Mouse (Mus musculus) erythroblast, embryonic 14.5 days (primary cell): ENCODE results near the gene Cx3cl1. TPM values are rescaled to one million over a fixed set of nuclear protein-coding genes. Genes with fewer than 3 reads are reported as not detected.

Experiments
- H3K27me3 ChIP-seq: 2 replicates; pipeline ENCODE4 v1.6.1; 2012; ENCODE audit warnings: inconsistent platforms; ENCODE audit not compliant: control insufficient read depth
- H3K36me3 ChIP-seq: 2 replicates; pipeline ENCODE4 v1.6.1; 2012; ENCODE audit warnings: mild to moderate bottlenecking, inconsistent platforms; ENCODE audit not compliant: control insufficient read depth
- H3K4me1 ChIP-seq: 2 replicates; pipeline ENCODE4 v1.6.1; 2012; ENCODE audit warnings: inconsistent platforms; ENCODE audit not compliant: control insufficient read depth
- H3K4me3 ChIP-seq: replicated peaks from 2 replicates; pipeline ENCODE3; 2012; ENCODE audit warnings: moderate library complexity, mild to moderate bottlenecking, inconsistent platforms
- H3K9me3 ChIP-seq: 2 replicates; pipeline ENCODE4 v1.6.1; 2012; ENCODE audit warnings: low read length, inconsistent platforms, mixed read lengths; ENCODE audit not compliant: control insufficient read depth
- GATA1 ChIP-seq: IDR thresholded peaks from 2 replicates; pipeline ENCODE4 v1.6.1; 2012; ENCODE audit warnings: low read length, inconsistent platforms, mixed read lengths
- TAL1 ChIP-seq: IDR thresholded peaks from 3 replicates; pipeline ENCODE4 v1.6.1; 2012; ENCODE audit warnings: low read length, inconsistent platforms, mixed read lengths
- polyA plus RNA-seq: library from polyadenylated mRNA; stranded (reverse); fragments of >175 nt; gene quantifications from 2 replicates; pipeline ENCODE4 v1.2.3, GENCODE M21; 2012

The Cx3cl1 gene
- polyA plus RNA-seq, 1 experiment = 0.01 TPM

GRCm38 (mm10) chr8:94754486-94754885 lies 17.3 kb upstream of the Cx3cl1 start:
- Histone ChIP-seq H3K9me3 (0 out of 2 replicates have a peak, but pooled peaks cover 2% of the 10 kb centered on the region), H3K4me3 (no peak overlapping the region), H3K27me3 (peaks cover 43% of the 10 kb centered on the region), H3K4me1 (peaks cover 4% of the 10 kb centered on the region), H3K36me3 (no peaks in the 10 kb centered on the region)
- no peak for TF ChIP-seq TAL1
- TF ChIP-seq GATA1 = no peak

GRCm38 (mm10) chr8:94767035-94767434 lies 4.8 kb upstream of the Cx3cl1 start:
- TF ChIP-seq GATA1 (no peak), TAL1 (no peak)
- Histone ChIP-seq H3K36me3 (no peaks in the 10 kb centered on the region), H3K4me1 (peaks cover 8% of the 10 kb centered on the region), H3K4me3 (no peak overlapping the region), H3K9me3 (peaks cover 3% of the 10 kb centered on the region; the same call in 1 of the 2 replicates), H3K27me3 (peaks cover 71% of the 10 kb centered on the region)

GRCm38 (mm10) chr8:94770945-94771344 lies 864 bp upstream of the Cx3cl1 start:
- Histone ChIP-seq H3K4me3 (no peak overlapping the region), H3K36me3 (no peaks in the 10 kb centered on the region), H3K9me3 (peaks cover 6% of the 10 kb centered on the region; the same call in 1 of the 2 replicates), H3K27me3 (peaks cover 95% of the 10 kb centered on the region), H3K4me1 (peaks cover 8% of the 10 kb centered on the region)
- no peak for TF ChIP-seq GATA1
- no peak for TF ChIP-seq TAL1

GRCm38 (mm10) chr8:94773048-94773447 lies 1.2 kb downstream of the Cx3cl1 start:
- Histone ChIP-seq H3K36me3 (no peaks in the 10 kb centered on the region), H3K27me3 (peaks cover 95% of the 10 kb centered on the region), H3K4me1 (peaks cover 8% of the 10 kb centered on the region), H3K9me3 (peaks cover 6% of the 10 kb centered on the region; the same call in 1 of the 2 replicates), H3K4me3 (no peak overlapping the region)
- TF ChIP-seq TAL1 (no peak), GATA1 (no peak)

GRCm38 (mm10) chr8:94773700-94774171 lies 1.9 kb downstream of the Cx3cl1 start:
- TF ChIP-seq TAL1 (no peak), GATA1 (no peak)
- Histone ChIP-seq H3K9me3 (peaks cover 6% of the 10 kb centered on the region; the same call in 1 of the 2 replicates), H3K4me3 (no peak overlapping the region), H3K4me1 (peaks cover 8% of the 10 kb centered on the region), H3K27me3 (peaks cover 95% of the 10 kb centered on the region), H3K36me3 (no peaks in the 10 kb centered on the region)

- Histone ChIP-seq H3K4me1 (peaks cover 7% of the 10 kb centered on the region), H3K4me3 (no peak overlapping the region), H3K36me3 (no peaks in the 10 kb centered on the region), H3K9me3 (peaks cover 6% of the 10 kb centered on the region; the same call in 1 of the 2 replicates), H3K27me3 (peaks cover 95% of the 10 kb centered on the region)
- TF ChIP-seq TAL1 = no peak
- TF ChIP-seq GATA1 = no peak
Measured at GRCm38 (mm10) chr8:94774601-94775000, 2.8 kb downstream of the Cx3cl1 start.

- no peaks in the 10 kb centered on the region for H3K36me3 ChIP-seq
- H3K4me3 ChIP-seq = no peak overlapping the region
- H3K27me3 ChIP-seq = peaks cover 88% of the 10 kb centered on the region
- peaks cover 5% of the 10 kb centered on the region; the same call in 1 of the 2 replicates for H3K9me3 ChIP-seq
- peaks cover 14% of the 10 kb centered on the region for H3K4me1 ChIP-seq
- no peak for TF ChIP-seq GATA1
- no peak for TF ChIP-seq TAL1
Measured at GRCm38 (mm10) chr8:94776346-94776745, 4.5 kb downstream of the Cx3cl1 start.

GRCm38 (mm10) chr8:94778036-94778435 lies 6.2 kb downstream of the Cx3cl1 start:
- H3K4me3 ChIP-seq = no peak overlapping the region
- peaks cover 24% of the 10 kb centered on the region for H3K4me1 ChIP-seq
- H3K27me3 ChIP-seq = peaks cover 80% of the 10 kb centered on the region
- H3K36me3 ChIP-seq = no peaks in the 10 kb centered on the region
- H3K9me3 ChIP-seq = no peaks in the 10 kb centered on the region
- TF ChIP-seq GATA1 (no peak), TAL1 (no peak)

- Histone ChIP-seq H3K27me3 (peaks cover 76% of the 10 kb centered on the region), H3K9me3 (no peaks in the 10 kb centered on the region), H3K4me1 (peaks cover 24% of the 10 kb centered on the region), H3K4me3 (no peak overlapping the region), H3K36me3 (no peaks in the 10 kb centered on the region)
- no peak for TF ChIP-seq GATA1
- TF ChIP-seq TAL1 = no peak
Measured at GRCm38 (mm10) chr8:94778473-94778872, 6.7 kb downstream of the Cx3cl1 start.

GRCm38 (mm10) chr8:94778895-94779533 lies 7.2 kb downstream of the Cx3cl1 start:
- H3K36me3 ChIP-seq = no peaks in the 10 kb centered on the region
- peaks cover 72% of the 10 kb centered on the region for H3K27me3 ChIP-seq
- H3K9me3 ChIP-seq = no peaks in the 10 kb centered on the region
- TF ChIP-seq GATA1 = no peak
- no peak for TF ChIP-seq TAL1
- H3K4me3 ChIP-seq = no peak overlapping the region
- peaks cover 25% of the 10 kb centered on the region for H3K4me1 ChIP-seq
